Mouse (Mus musculus): ENCODE data around the gene Maff.

- TF ChIP-seq CTCF (IDR thresholded peaks at IDR 0.05; ENCODE audit: low read depth, low read length) (no peak), POLR2AphosphoS5 (IDR thresholded peaks at IDR 0.05; ENCODE audit: insufficient replicate concordance, low read depth, low read length) (no peak), GATA2 (IDR thresholded peaks at IDR 0.05; ENCODE audit: borderline replicate concordance, low read depth, low read length) (no peak)
These were observed 10.9 kb downstream of the Maff start for GRCm38 (mm10) chr15:79357036-79357911.
